Mouse (Mus musculus) right cerebral cortex, adult 2 months (tissue): ENCODE measurements around the gene Deup1.

Experiments used
- DNase-seq, 2 experiments: peaks; one replicate each; pipeline ENCODE4 v3.0.0; 2021 to 2022; ENCODE audit warnings: low spot score in 2 of 2

Deup1 gene

GRCm38 (mm10) chr9:15533336-15534070 is 94.2 kb downstream of the Deup1 start:
- DNase-seq, result no peak

GRCm38 (mm10) chr9:15531204-15531603 is 96.5 kb downstream of the Deup1 start:
- DNase-seq, result no peak

GRCm38 (mm10) chr9:15529965-15530320 is 97.8 kb downstream of the Deup1 start:
- no peak for DNase-seq

GRCm38 (mm10) chr9:15529275-15529964 is 98.3 kb downstream of the Deup1 start:
- DNase-seq, result no peak

GRCm38 (mm10) chr9:15528368-15528767 is 99.4 kb downstream of the Deup1 start:
- no peak for DNase-seq

GRCm38 (mm10) chr9:15527846-15528245 is 99.9 kb downstream of the Deup1 start:
- DNase-seq, result no peak

GRCm38 (mm10) chr9:15526539-15526938 is 101.2 kb downstream of the Deup1 start:
- no peak for DNase-seq

GRCm38 (mm10) chr9:15525246-15525645 is 102.5 kb downstream of the Deup1 start:
- no peak for DNase-seq

GRCm38 (mm10) chr9:15523646-15524045 is 104.1 kb downstream of the Deup1 start:
- DNase-seq, result no peak

GRCm38 (mm10) chr9:15522887-15523286 is 104.8 kb downstream of the Deup1 start:
- DNase-seq, result no peak

GRCm38 (mm10) chr9:15522348-15522747 is 105.4 kb downstream of the Deup1 start:
- DNase-seq, result no peak

- no peak for DNase-seq
These were observed 109.8 kb downstream of the Deup1 start for GRCm38 (mm10) chr9:15517979-15518378.

GRCm38 (mm10) chr9:15516007-15516406 is 111.7 kb downstream of the Deup1 start:
- DNase-seq, result no peak

- DNase-seq, result no peak
These were observed 114.8 kb downstream of the Deup1 start for GRCm38 (mm10) chr9:15512918-15513317.

GRCm38 (mm10) chr9:15510557-15511310 is 117.0 kb downstream of the Deup1 start:
- DNase-seq, result no peak
